Mouse (Mus musculus) liver, postnatal 0 days (tissue): Measurements from ENCODE around the gene Hes7. TPM values are rescaled to one million over a fixed set of nuclear protein-coding genes. Genes with fewer than 3 reads are reported as not detected.
A peak's percentile ranks its signal among the peaks of the same experiment; 100 is the strongest.

ENCODE experiments used
- ATAC-seq: fragments of 200-750 bp; cut with Nextera tagmentation; 2 replicates; pipeline ENCODE4 v1.8.0; 2017; ENCODE audit warnings: mild to moderate bottlenecking, moderate library complexity
- DNase-seq: peaks from one replicate; pipeline ENCODE4 v3.0.0-alpha.2; 2016
- H3K27ac ChIP-seq: fragments of 300-500 bp; sonication (generic); 2 replicates; pipeline ENCODE4 v1.5.1; 2014; ENCODE audit warnings: antibody characterized with exemption, moderate library complexity, mild to moderate bottlenecking, low read depth
- H3K27me3 ChIP-seq: fragments of 300-500 bp; sonication (generic); 2 replicates; pipeline ENCODE4 v1.6.1; 2014; ENCODE audit warnings: low read length, control low read depth, mixed read lengths; ENCODE audit not compliant: insufficient read depth
- H3K36me3 ChIP-seq: fragments of 300-500 bp; sonication (generic); replicated peaks from 2 replicates; pipeline ENCODE4 v1.6.1; 2014; ENCODE audit warnings: mild to moderate bottlenecking, control low read depth, low read length, moderate library complexity, mixed read lengths; ENCODE audit not compliant: insufficient read depth
- H3K4me1 ChIP-seq: fragments of 300-500 bp; sonication (generic); 2 replicates; pipeline ENCODE4 v1.6.1; 2014; ENCODE audit warnings: antibody characterized with exemption, mild to moderate bottlenecking, control low read depth; ENCODE audit not compliant: insufficient read depth
- H3K4me2 ChIP-seq: fragments of 300-500 bp; sonication (generic); 2 replicates; pipeline ENCODE4 v1.6.1; 2014; ENCODE audit warnings: low read depth, mild to moderate bottlenecking, low read length, moderate library complexity, mixed read lengths
- H3K4me3 ChIP-seq: fragments of 300-500 bp; sonication (generic); 2 replicates; pipeline ENCODE4 v1.5.1; 2014; ENCODE audit warnings: low read depth, low read length
- H3K9ac ChIP-seq: fragments of 300-500 bp; sonication (generic); replicated peaks from 2 replicates; pipeline ENCODE4 v1.6.1; 2014; ENCODE audit warnings: mild to moderate bottlenecking, moderate library complexity
- H3K9me3 ChIP-seq: fragments of 300-500 bp; sonication (generic); 2 replicates; pipeline ENCODE4 v1.6.1; 2016; ENCODE audit warnings: mild to moderate bottlenecking, control low read depth, low read length, mixed read lengths
- CTCF ChIP-seq: sonication (generic); IDR thresholded peaks from 2 replicates; pipeline ENCODE4 v1.5.1; 2016; ENCODE audit warnings: antibody characterized with exemption, low read depth
- EP300 ChIP-seq: IDR thresholded peaks from 2 replicates; pipeline ENCODE4 v1.6.1; 2016; ENCODE audit warnings: antibody characterized with exemption, low read depth, mild to moderate bottlenecking
- WGBS: fragments of 180-500 bp; shearing (Covaris S2); extraction: QIAGEN DNeasy Blood & Tissue Kit; methylation state at CpG from one replicate; pipeline ENCODE4 v1.1.7; 2014; ENCODE audit not compliant: insufficient replicate concordance; 5-methylcytosine and 5-hydroxymethylcytosine counted together
- polyA plus RNA-seq: library from polyadenylated mRNA; unstranded; fragments of >200 nt; fragmentation: Nextera tagmentation; extraction: Ambion mirVana; gene quantifications from 2 replicates; pipeline ENCODE4 v1.2.1, GENCODE M21; 2015

Gene Hes7
- polyA plus RNA-seq, 1 experiment from 2014 or later: 0.15 TPM

DNA sequence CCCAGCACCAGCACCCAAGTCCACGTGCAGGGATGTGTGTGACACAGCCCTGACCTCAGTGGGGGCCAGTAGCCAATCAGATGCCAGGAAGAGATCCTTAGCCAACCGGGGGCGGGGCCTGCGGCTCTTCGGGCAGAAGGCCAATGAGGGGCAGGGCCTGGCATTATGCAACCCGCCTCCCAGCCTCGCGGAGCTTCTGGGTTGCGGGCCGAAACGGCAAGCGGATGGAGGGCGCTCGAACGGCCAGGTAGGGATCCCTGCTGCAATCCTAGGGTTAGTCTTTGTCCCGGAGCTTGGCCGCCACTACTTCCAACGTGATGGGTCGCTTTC, 21.5 kb upstream of the Hes7 start:
- no peaks in the 10 kb centered on the region for H3K9me3 ChIP-seq
- no peaks in the 10 kb centered on the region for H3K27me3 ChIP-seq
- under 1% methylated on average over 19 of the region's 19 CpGs for WGBS
- peaks cover 38% of the 10 kb centered on the region for H3K4me1 ChIP-seq
- peak overlapping the region; percentile 58 for H3K4me3 ChIP-seq
- DNase-seq (peak; percentile 98), ATAC-seq (peak; percentile 34)
- H3K27ac ChIP-seq: peak overlapping the region; percentile 100
- peak overlapping the region; percentile 94 for H3K4me2 ChIP-seq
- TF ChIP-seq EP300: no peak; the same call in 1 of the 2 replicates
- TF ChIP-seq CTCF: no peak
- H3K36me3 ChIP-seq: peaks cover 36% of the 10 kb centered on the region
- peak overlapping the region; percentile 75 for H3K9ac ChIP-seq

DNA sequence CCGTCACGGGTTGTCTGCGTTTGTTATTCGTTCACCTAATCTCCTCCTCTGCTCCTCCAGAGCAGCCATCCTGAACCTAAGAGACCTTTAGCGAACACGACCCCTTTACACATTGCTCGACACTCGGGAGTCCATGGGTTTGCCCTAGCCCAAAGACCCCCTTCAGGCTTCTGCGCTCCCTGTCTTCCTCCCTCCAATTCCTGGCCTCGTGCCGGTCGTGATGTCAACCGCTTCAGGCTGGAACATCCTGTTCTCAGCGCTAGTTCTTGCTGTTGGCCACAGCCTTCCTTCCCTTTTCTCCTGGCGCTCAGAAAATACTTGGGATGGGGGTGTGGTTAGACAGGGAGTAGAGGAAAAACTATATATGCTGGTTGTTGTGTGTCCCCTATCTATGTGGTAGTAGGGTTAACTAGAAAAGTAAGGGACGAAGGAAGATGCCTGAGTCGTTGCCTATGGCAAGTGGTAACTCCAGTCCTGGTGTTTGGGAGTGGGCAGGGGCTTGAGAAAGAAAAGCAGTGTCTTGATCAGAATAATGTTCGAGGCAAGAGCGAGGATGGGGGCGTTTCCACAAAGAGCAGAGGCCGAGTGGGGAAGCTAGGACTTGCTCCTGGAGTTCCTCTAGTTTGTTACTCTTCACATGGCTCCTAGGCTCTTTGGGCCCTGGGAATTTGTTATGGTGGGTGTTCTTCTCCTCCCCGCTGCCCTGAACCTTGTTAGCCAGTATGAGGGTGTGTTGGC, 20.9 kb upstream of the Hes7 start:
- H3K27ac ChIP-seq: peak overlapping the region; percentile 100
- H3K27me3 ChIP-seq: no peaks in the 10 kb centered on the region
- WGBS: 2% methylated on average over 22 of the region's 22 CpGs
- peaks cover 31% of the 10 kb centered on the region for H3K4me1 ChIP-seq
- H3K9me3 ChIP-seq: no peaks in the 10 kb centered on the region
- TF ChIP-seq CTCF (no peak), EP300 (peak; percentile 84)
- H3K4me3 ChIP-seq: peak overlapping the region; percentile 58
- H3K36me3 ChIP-seq: peaks cover 42% of the 10 kb centered on the region
- peak overlapping the region; percentile 94 for H3K4me2 ChIP-seq
- H3K9ac ChIP-seq: peak overlapping the region; percentile 75
- ATAC-seq (no peak), DNase-seq (peak; percentile 70)

DNA sequence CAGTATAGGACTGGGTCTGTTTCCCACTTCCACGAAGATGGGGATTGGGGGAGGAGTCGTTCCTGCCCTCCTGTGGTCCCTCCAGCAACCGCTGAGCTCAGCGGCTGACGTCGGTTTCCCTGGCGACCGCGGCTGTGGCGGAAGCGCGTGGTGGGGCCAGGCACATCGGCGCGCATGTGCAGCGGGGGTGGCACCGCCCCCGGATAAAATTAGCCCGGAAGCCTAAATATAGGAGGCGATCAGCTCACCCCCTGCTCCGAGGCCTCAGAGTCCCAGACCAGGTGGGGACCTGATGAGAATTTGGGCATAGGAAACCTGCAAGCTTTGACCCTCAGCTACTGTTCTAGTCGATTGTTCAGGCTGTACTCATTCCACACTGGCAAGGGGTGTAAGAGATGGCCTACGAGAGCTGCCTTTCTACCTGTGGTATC, 20.3 kb upstream of the Hes7 start:
- H3K9ac ChIP-seq: peak overlapping the region; percentile 75
- peak overlapping the region; percentile 58 for H3K4me3 ChIP-seq
- no peaks in the 10 kb centered on the region for H3K27me3 ChIP-seq
- H3K9me3 ChIP-seq: no peaks in the 10 kb centered on the region
- DNase-seq: peak; percentile 92
- ATAC-seq: no peak
- TF ChIP-seq CTCF: peak; percentile 35
- TF ChIP-seq EP300: no peak
- H3K27ac ChIP-seq: peak overlapping the region; percentile 100
- peaks cover 48% of the 10 kb centered on the region for H3K36me3 ChIP-seq
- 3% methylated on average over 23 of the region's 23 CpGs for WGBS
- peaks cover 29% of the 10 kb centered on the region for H3K4me1 ChIP-seq
- peak overlapping the region; percentile 94 for H3K4me2 ChIP-seq

DNA sequence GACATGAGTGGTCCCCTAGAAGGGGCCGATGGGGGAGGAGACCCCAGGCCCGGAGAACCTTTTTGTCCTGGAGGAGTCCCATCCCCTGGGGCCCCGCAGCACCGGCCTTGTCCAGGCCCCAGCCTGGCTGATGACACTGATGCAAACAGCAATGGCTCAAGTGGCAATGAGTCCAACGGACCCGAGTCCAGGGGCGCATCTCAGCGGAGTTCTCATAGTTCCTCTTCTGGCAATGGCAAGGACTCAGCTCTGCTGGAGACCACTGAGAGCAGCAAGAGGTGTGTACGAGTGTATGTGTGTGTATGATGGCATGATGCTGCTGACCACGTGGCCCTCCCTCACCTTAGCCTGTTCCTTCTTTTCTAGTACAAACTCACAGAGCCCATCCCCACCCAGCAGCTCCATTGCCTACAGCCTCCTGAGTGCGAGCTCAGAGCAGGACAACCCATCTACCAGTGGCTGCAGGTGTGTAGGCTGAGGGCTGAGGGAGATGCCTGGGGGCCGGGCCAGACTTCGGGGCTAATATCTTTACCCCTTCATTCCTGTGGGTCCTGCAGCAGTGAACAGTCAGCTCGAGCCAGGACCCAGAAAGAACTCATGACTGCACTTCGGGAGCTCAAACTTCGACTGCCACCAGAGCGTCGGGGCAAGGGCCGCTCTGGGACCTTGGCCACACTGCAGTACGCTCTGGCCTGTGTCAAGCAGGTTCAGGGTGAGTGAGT, 19.4 kb upstream of the Hes7 start:
- ATAC-seq: no peak
- peak overlapping the region; percentile 58; the same call in 1 of the 2 replicates for H3K4me3 ChIP-seq
- H3K9ac ChIP-seq: no peak overlapping the region

DNA sequence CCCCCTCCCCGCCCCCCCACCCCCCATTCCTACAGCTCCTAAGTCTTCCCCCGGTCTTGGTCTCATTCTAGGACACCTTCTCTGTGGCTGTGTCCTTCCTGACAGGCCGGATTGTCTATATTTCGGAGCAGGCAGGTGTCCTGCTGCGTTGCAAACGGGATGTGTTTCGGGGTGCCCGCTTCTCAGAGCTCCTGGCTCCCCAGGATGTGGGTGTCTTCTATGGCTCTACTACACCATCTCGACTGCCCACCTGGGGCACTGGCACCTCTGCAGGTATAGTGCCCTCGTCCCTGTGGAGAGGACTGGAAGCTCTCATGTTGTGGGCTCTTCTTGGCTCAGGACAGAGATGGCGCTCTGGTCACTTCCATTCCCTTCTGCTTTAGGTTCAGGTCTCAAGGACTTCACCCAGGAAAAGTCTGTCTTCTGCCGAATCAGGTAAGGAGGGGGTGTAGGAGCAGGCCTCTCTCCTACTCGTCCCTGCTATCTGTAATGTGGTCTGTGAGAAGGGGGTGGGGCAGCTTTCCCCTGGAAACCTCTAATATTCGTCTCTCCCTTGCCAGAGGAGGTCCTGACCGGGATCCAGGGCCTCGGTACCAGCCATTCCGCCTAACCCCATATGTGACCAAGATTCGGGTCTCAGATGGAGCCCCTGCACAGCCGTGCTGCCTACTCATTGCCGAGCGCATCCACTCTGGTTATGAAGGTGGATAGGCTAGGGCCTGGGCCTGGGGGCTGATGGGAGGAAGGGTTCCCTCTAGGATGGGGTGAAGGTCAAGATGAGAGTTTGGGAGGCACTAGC, 18.4 kb upstream of the Hes7 start:
- Histone ChIP-seq H3K4me1 (peaks cover 29% of the 10 kb centered on the region), H3K9ac (no peak overlapping the region), H3K27me3 (no peaks in the 10 kb centered on the region), H3K4me2 (no peak overlapping the region), H3K9me3 (no peaks in the 10 kb centered on the region), H3K27ac (no peak overlapping the region), H3K4me3 (no peak overlapping the region), H3K36me3 (peaks cover 67% of the 10 kb centered on the region)
- DNase-seq: peak; percentile 11
- no peak for ATAC-seq
- no peak for TF ChIP-seq CTCF
- TF ChIP-seq EP300: no peak
- WGBS: 86% methylated on average over 20 of the region's 21 CpGs

More for the DNA sequence above, 19.4 kb upstream of the Hes7 start:
- Histone ChIP-seq H3K9me3 (no peaks in the 10 kb centered on the region), H3K27me3 (no peaks in the 10 kb centered on the region), H3K4me1 (peaks cover 29% of the 10 kb centered on the region), H3K4me2 (peak overlapping the region; percentile 94), H3K36me3 (peaks cover 57% of the 10 kb centered on the region), H3K27ac (0 out of 2 replicates have a peak overlapping the region, but pooled peaks have one; percentile 44)
- 82% methylated on average over 20 of the region's 20 CpGs for WGBS
- peak; percentile 16 for DNase-seq
- TF ChIP-seq CTCF: no peak
- TF ChIP-seq EP300: no peak

DNA sequence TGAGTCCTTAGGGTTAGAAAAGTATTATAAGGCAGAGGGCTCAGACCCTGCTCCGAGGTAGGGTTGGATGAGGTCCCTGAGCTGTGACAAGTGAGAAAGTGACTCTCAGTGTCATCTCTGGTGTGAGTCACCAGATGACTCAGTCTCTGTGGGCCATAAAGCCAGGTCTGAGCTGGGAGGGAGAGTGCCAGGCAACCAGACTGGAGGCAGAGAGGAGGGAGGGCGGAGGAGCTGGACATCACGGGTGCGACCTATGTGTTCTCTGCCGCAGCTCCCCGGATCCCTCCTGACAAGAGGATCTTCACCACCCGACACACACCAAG, 17.8 kb upstream of the Hes7 start:
- Histone ChIP-seq H3K4me3 (no peak overlapping the region), H3K4me1 (peaks cover 29% of the 10 kb centered on the region), H3K4me2 (no peak overlapping the region), H3K9me3 (no peaks in the 10 kb centered on the region), H3K36me3 (peaks cover 72% of the 10 kb centered on the region), H3K9ac (no peak overlapping the region), H3K27me3 (no peaks in the 10 kb centered on the region), H3K27ac (no peak overlapping the region)
- ATAC-seq (no peak), DNase-seq (peak; percentile 12)
- 89% methylated on average over 7 of the region's 7 CpGs for WGBS
- TF ChIP-seq EP300 (no peak), CTCF (no peak)
